Mouse (Mus musculus) MEL (cell line): Measurements from ENCODE around the gene Ubac2.

Source experiments
- EP300 ChIP-seq, 2 experiments: IDR thresholded peaks; 2 replicates each; pipeline ENCODE4 v1.6.1; 2011; ENCODE audit warnings: improper control_type of control experiment in 2 of 2, low read length in 2 of 2, low read depth in 1 of 2, mild to moderate bottlenecking in 1 of 2
- ETS1 ChIP-seq: IDR thresholded peaks from 2 replicates; pipeline ENCODE4 v1.6.1; 2012; ENCODE audit warnings: low read depth, mild to moderate bottlenecking, inconsistent platforms, low read length, improper control_type of control experiment, moderate library complexity
- GATA1 ChIP-seq: IDR thresholded peaks from 2 replicates; pipeline ENCODE4 v1.6.1; 2011; ENCODE audit warnings: low read depth, low read length, improper control_type of control experiment
- MAX ChIP-seq: IDR thresholded peaks from 2 replicates; pipeline ENCODE4 v1.6.1; 2011; ENCODE audit warnings: low read length, improper control_type of control experiment
- POLR2A ChIP-seq, 2 experiments: IDR thresholded peaks; 2 replicates each; pipeline ENCODE4 v1.6.1; 2011 to 2012; ENCODE audit warnings: low read length in 2 of 2, mild to moderate bottlenecking in 2 of 2, control low read depth in 1 of 2, improper control_type of control experiment in 1 of 2, low read depth in 1 of 2, moderate library complexity in 1 of 2; ENCODE audit not compliant: control insufficient read depth in 1 of 2, insufficient read depth in 1 of 2, poor library complexity in 1 of 2

GRCm38 (mm10) chr14:122017958-122018357, 139.5 kb downstream of the Ubac2 start:
- no peak for TF ChIP-seq MAX
- no peak for TF ChIP-seq EP300 (IDR thresholded peaks at IDR 0.05; ENCODE audit: low read depth in 1 of 2, low read length in 2 of 2)
- TF ChIP-seq POLR2A (IDR thresholded peaks at IDR 0.05; ENCODE audit: control insufficient read depth in 1 of 2, insufficient read depth in 1 of 2, low read depth in 1 of 2, low read length in 2 of 2, poor library complexity in 1 of 2), result no peak
- TF ChIP-seq ETS1, result no peak
- no peak for TF ChIP-seq GATA1
